Mouse (Mus musculus) CD4-positive, CD25-positive, alpha-beta regulatory T cell, adult 4 months (primary cell): ENCODE data around the gene Gm10964. TPM values are rescaled to one million over a fixed set of nuclear protein-coding genes. Genes with fewer than 3 reads are reported as not detected.

ENCODE experiments used
- ATAC-seq: one replicate; pipeline ENCODE4 v1.8.0; 2017
- polyA plus RNA-seq, 2 experiments: library from polyadenylated mRNA; unstranded; fragments of 100-300 nt; shearing (Covaris generic); gene quantifications; one replicate each; pipeline ENCODE4 v1.2.1; 2017

Gene Gm10964
- polyA plus RNA-seq, 2 experiments from 2014 or later, result not detected

GRCm38 (mm10) chr3:103734696-103735519, 4.3 kb upstream of the Gm10964 start:
- ATAC-seq, result no peak

GRCm38 (mm10) chr3:103735776-103736600, 3.2 kb upstream of the Gm10964 start:
- no peak for ATAC-seq

- no peak for ATAC-seq
Measured at GRCm38 (mm10) chr3:103737061-103737754, 2.0 kb upstream of the Gm10964 start.

GRCm38 (mm10) chr3:103737778-103738571, 1.2 kb upstream of the Gm10964 start, which contains the start of gene Olfml3:
Olfml3 (minus strand) TSS chr3:103738001.
- ATAC-seq, result peak; percentile 81

- peak; percentile 22 for ATAC-seq
Measured at GRCm38 (mm10) chr3:103740342-103740741, 1.2 kb downstream of the Gm10964 start.

- ATAC-seq, result no peak
Measured at GRCm38 (mm10) chr3:103743208-103743607, 4.0 kb downstream of the Gm10964 start.

GRCm38 (mm10) chr3:103745001-103745770, 6.0 kb downstream of the Gm10964 start:
- no peak for ATAC-seq

GRCm38 (mm10) chr3:103746711-103747110, 7.5 kb downstream of the Gm10964 start:
- no peak for ATAC-seq

- ATAC-seq, result no peak
Measured at GRCm38 (mm10) chr3:103751558-103751957, 12.4 kb downstream of the Gm10964 start.

- no peak for ATAC-seq
Measured at GRCm38 (mm10) chr3:103755351-103755750, 16.2 kb downstream of the Gm10964 start.

- no peak for ATAC-seq
Measured at GRCm38 (mm10) chr3:103756920-103757319, 17.8 kb downstream of the Gm10964 start.

GRCm38 (mm10) chr3:103758456-103758855, 19.3 kb downstream of the Gm10964 start:
- no peak for ATAC-seq

- ATAC-seq, result no peak
Measured at GRCm38 (mm10) chr3:103759261-103759970, 20.2 kb downstream of the Gm10964 start.

- ATAC-seq, result no peak
Measured at GRCm38 (mm10) chr3:103766789-103767188, 27.6 kb downstream of the Gm10964 start.

- ATAC-seq, result no peak
Measured at GRCm38 (mm10) chr3:103771531-103772130, 32.5 kb downstream of the Gm10964 start.

GRCm38 (mm10) chr3:103772846-103773245, 33.7 kb downstream of the Gm10964 start:
- ATAC-seq, result peak; percentile 78

GRCm38 (mm10) chr3:103773508-103773907, 34.3 kb downstream of the Gm10964 start:
- ATAC-seq, result peak; percentile 28

GRCm38 (mm10) chr3:103774009-103774408, 34.8 kb downstream of the Gm10964 start:
- peak; percentile 6 for ATAC-seq

- ATAC-seq, result no peak
Measured at GRCm38 (mm10) chr3:103777940-103778339, 38.8 kb downstream of the Gm10964 start.

GRCm38 (mm10) chr3:103778660-103779059, 39.5 kb downstream of the Gm10964 start:
- no peak for ATAC-seq
